Mouse (Mus musculus): ENCODE measurements around the gene Vmn1r82. TPM values are rescaled to one million over a fixed set of nuclear protein-coding genes. Genes with fewer than 3 reads are reported as not detected.

Vmn1r82 gene
- 0.12 TPM in 1 of 2 replicates, not detected in the other for total RNA-seq (2017)

GRCm38 (mm10) chr7:12300130-12300529 lies at the start of gene Vmn1r82:
Gene Vmn1r82, plus strand, starts transcription at chr7:12300430.
- no peak for ATAC-seq (ENCODE audit: extremely low read depth, insufficient number of reproducible peaks, low FRiP score, poor library complexity, severe bottlenecking)

GRCm38 (mm10) chr7:12268169-12268568 lies 32.1 kb upstream of the Vmn1r82 start, which contains the start of gene Vmn1r81:
Gene Vmn1r81, minus strand, starts transcription at chr7:12268269.
- no peak for ATAC-seq (ENCODE audit: extremely low read depth, insufficient number of reproducible peaks, low FRiP score, poor library complexity, severe bottlenecking)

- ATAC-seq (ENCODE audit: extremely low read depth, insufficient number of reproducible peaks, low FRiP score, poor library complexity, severe bottlenecking) = no peak
Observed at GRCm38 (mm10) chr7:12329381-12329780, 29.2 kb downstream of the Vmn1r82 start, which contains the start of gene Vmn1r83. Gene Vmn1r83, minus strand, starts transcription at chr7:12329481.

Other genes with a start within 250 kb of the Vmn1r82 start
- gene Vmn1r78, start 150.2 kb upstream of the Vmn1r82 start, total RNA-seq (2017) = not detected in 2 replicates
- gene Vmn1r79, start 129.2 kb upstream of the Vmn1r82 start, total RNA-seq (2017) = not detected in 2 replicates
- not detected in 2 replicates for gene Vmn1r80, start 111.1 kb upstream of the Vmn1r82 start, total RNA-seq (2017)
- gene Vmn1r81, start 32.2 kb upstream of the Vmn1r82 start, total RNA-seq (2017) = 0.93 TPM in 1 of 2 replicates, not detected in the other
- not detected in 2 replicates for gene Vmn1r83, start 29.1 kb downstream of the Vmn1r82 start, total RNA-seq (2017)
- gene Vmn1r84, start 68.8 kb downstream of the Vmn1r82 start, total RNA-seq (2017) = not detected in 2 replicates
- 1.5 and 1.9 TPM in 2 replicates for gene Zfp551, start 122.3 kb downstream of the Vmn1r82 start, total RNA-seq (2017)
- gene Zfp606, start 177.9 kb downstream of the Vmn1r82 start, total RNA-seq (2017) = 10.2 and 11.5 TPM in 2 replicates
- not detected in 2 replicates for gene 2900092C05Rik, start 212.1 kb downstream of the Vmn1r82 start, total RNA-seq (2017)